Mouse (Mus musculus) frontal cortex, postnatal 36 days (tissue): ENCODE data around the gene Rptor.
A peak's percentile ranks its signal among the peaks of the same experiment; 100 is the strongest.

Source experiments
- DNase-seq, 2 experiments: peaks; one replicate each; pipeline ENCODE4 v3.0.0; 2022; ENCODE audit warnings: low spot score in 2 of 2

The Rptor gene

DNA sequence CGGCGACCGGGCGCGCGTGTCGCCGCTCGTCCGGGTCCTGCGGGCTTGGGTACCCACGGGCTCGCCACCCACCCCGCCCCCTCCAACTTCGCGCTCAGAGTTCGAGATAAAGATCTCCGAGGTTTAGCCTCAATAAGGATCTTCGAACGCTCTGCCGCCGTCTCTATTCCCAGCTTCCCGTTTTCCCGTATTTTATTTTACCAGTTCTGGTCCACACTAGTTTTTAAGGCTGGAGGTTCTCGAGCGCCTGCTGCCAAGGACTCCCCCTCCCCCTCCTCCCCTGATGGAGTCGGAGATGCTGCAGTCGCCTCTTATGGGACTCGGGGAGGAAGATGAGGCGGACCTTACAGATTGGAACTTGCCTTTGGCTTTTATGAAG, 811 bp downstream of the Rptor start:
- DNase-seq, result no peak

DNA sequence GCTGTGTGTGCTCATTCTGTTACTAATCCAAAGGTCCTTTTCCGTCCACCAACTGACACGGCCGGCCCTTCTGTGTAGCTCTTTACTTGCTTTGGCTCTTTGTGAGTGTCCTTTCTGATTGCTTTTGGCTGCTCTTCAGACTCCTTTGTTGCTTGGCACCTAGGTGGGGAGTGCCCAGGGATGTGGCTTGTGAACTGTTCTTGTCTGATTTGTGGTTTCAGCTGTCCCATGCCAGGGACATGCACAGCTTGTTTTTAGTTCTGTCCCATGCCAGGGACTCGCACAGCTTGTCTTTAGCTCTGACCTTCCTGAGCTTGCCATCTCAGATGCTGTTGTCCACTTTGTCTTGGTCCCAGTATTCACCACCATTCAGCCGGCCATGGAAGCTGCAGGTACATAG, 4.8 kb downstream of the Rptor start:
- no peak for DNase-seq

- no peak for DNase-seq
Measured at GRCm38 (mm10) chr11:119611496-119611895, 8.8 kb downstream of the Rptor start.

DNA sequence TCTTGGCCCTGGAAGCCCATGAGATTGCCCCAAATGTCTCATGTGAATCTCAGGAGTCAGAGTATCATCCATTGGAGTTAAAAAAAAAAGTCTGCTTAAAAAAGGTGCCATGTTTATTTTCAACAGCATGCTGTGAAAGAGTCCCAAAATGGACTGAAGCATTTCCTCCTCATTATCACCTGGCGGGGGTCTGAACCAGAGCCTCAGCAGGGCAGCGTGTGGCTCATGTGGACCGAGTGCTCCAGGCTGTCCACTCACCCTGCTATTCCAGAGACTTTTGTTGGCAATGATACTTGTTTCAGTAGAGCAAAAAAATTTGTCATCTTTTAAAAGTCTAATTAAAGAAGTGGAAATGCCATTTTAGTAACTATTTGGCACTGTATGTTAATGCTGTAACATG, 9.5 kb downstream of the Rptor start:
- DNase-seq, result no peak

DNA sequence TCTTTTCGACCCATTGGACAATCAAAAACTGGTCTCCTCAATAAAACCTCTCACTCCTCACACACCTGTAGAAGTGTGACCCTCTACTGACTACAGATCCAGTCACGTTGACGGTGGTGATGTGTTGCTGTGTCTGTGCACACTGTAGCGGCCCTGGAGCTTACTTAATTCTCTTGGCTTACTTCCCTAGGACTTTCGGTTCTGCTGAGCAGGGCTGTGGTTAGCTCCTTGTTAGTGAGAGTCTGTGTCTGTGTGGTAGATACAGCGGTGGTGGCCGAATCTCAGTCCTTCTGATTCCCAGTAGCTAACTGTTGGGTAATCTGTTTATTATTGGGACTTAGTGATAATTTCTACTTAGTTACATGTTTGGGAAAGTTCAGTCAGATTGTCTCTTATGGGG, 12.4 kb downstream of the Rptor start:
- no peak for DNase-seq

DNA sequence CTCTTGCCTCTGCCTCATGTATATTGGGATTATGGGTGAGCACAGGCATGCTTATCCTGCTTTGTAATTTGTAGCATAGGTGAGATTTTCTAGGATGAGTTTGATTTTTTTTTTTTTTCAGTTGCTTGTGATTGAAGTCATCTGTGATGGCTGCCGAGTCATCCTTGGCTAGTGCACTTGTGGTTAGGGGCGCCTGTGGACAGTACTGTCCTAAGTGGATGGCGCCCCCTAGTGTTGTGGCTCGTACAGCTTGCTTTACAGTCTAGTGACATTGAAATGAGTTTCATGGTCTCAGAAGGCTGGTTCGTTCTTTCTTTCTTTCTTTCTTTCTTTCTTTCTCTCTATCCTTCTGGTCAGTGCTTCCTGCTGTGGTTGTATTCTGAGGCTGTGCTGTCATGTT, 16.1 kb downstream of the Rptor start:
- DNase-seq, result peak; percentile 53 to 68

DNA sequence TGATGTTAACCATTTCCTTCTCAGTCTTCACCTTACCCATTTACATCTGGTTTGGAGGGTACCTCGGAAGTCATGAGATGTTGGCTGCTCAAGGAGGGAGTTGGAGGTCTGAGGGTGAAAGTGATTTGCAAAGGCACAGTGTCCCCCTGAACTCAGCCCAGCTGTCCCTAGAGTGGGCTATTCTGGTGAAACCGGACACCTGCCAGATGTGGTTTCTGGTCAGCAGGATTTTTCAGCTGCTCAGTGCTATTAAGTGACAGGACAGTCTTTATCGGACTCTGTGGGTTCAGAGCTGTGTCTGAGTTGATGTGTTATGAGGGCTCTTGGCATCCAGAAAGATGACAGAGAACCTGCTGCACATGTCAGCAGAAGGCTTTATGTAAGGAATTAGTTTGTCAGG, 18.6 kb downstream of the Rptor start:
- no peak for DNase-seq

GRCm38 (mm10) chr11:119623800-119624199, 21.1 kb downstream of the Rptor start:
- DNase-seq, result no peak

DNA sequence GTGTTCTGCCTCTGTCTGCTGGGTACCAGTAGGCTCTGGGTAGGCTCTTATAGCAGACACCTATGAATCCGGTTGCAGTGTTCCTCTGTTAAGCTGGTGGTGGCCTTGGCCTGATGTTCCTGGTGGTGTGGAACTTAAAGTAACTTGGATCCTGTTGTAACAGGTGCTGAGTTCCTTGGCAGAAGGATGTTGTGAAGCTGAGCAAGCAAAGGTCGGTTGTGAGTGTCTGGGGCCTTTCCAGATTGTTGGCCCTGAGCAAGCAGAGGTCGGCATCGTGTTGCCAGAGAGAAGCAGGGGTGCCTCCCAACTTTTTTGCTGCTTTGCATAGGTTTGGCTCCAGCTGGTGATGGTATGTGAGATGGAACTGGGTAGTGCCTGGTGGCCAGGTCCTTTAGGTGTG, 21.7 kb downstream of the Rptor start:
- DNase-seq, result no peak

- peak in 1 of 2 experiments; percentile 12 for DNase-seq
Measured at GRCm38 (mm10) chr11:119624955-119625354, 22.2 kb downstream of the Rptor start.

DNA sequence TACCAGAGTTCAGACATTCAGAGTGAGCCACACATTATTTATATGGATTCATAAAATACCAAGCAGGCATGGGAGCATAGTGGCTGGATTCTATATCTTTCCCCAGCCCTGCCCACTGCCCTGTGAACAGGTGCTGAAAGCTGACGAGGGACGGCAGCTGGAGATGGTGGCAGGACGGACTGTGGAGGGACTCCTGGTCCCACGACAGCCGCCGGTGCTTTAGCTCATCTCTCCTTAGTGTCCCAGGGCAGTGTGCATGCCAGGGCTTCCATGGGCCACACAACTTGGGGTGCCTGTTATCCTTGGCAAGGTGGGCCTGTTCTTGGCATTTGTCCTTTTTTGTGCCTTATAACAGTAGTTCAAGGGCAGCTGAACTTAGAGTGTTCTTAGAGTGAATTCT, 22.8 kb downstream of the Rptor start:
- no peak for DNase-seq

DNA sequence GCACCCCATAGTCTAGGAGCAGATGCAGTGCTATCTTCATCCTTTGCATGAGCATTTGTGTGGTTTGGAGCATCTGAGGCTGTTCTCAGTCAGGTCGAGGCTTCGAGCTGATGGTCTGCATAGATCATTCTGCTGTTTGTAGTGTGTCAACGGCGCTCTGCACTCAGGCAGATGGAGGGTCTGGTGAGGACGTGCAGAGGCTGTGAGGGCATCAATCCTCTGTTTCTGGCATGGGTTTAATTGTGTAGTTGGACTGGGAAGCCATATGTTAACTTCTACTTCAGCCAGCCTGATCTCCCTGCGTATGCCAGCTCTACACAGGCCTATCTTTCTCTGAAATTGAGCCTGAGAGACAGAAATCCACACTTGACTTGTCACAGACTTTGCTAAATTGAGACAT, 23.2 kb downstream of the Rptor start:
- DNase-seq, result no peak

DNA sequence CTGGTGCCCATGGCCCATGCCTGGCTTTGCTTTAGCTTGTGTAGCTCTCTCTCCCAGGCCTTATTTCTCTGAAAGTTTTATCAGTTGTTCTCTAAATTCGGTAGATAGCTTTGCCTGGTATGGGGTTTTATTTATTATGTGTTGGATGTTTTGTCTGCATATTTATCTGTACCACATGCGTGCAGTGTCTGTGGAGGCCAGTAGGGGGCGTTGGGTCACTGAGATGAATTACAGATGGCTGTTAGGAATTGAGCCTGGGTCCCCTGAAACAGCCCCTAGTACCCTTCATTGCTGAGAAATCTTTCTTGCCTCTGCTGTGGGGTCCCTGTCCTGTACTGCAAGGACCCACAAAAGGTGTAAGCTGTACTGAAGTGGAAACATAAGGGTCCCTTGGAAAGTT, 24.5 kb downstream of the Rptor start:
- DNase-seq, result no peak

- DNase-seq, result no peak
Measured at GRCm38 (mm10) chr11:119629072-119629471, 26.4 kb downstream of the Rptor start.

- no peak for DNase-seq
Measured at GRCm38 (mm10) chr11:119630329-119630728, 27.6 kb downstream of the Rptor start.

DNA sequence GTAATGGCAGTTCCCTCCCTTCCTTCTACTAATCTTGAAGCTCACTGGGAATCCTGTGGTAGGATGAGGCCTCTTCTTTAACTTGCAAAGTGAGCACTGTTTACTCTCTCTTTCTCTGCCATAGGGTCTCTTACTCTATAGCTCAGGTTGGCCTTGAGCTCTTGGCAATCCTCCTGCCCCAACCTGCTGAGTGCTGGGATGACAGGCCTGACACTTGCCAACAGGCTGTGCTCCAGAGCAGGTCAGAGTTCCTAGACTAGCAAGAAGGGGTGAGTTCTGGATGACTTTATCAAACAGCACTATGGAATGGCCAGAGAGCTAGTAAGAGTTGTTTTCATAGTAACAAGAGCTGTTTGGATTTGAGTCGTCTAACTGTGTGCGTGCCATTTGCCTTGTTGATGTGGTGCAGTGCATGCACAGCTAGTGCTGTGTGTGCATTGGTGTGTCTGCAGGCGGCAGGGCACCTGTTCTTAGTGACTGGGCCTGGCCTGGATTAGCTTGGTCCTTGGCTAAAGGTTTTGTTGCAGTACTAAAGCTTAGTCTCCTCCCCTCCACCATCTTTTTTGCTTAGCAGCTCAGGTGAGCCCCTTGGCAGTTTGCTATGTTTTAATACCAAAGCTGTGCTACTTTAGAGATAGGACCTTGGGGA, 28.6 kb downstream of the Rptor start:
- no peak for DNase-seq

DNA sequence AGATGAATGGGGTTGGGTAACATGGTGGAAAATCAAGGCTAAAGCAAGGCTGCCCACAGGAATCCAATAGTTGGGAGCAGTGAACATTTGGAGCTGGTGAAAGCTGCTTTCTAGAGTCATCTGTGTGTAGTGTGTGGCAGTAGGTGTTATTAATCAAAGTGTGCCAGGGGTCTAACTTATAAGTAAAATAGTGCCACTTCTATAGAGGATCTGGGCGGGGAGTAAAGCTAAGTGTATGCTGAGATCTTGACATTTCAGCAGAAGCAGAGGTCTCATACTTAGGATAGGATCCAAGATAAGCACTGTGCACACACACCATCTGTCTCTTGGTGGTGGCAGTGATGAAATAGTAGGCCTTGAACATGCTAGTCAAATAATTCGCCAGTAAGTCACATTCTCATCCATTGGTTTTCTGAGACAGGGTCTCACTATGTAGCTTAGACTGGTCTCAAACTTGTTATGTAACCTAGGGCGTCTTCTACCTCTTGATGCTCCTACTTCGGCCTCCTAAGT, 33.7 kb downstream of the Rptor start:
- no peak for DNase-seq

- no peak for DNase-seq
Measured at GRCm38 (mm10) chr11:119637519-119637918, 34.8 kb downstream of the Rptor start.

DNA sequence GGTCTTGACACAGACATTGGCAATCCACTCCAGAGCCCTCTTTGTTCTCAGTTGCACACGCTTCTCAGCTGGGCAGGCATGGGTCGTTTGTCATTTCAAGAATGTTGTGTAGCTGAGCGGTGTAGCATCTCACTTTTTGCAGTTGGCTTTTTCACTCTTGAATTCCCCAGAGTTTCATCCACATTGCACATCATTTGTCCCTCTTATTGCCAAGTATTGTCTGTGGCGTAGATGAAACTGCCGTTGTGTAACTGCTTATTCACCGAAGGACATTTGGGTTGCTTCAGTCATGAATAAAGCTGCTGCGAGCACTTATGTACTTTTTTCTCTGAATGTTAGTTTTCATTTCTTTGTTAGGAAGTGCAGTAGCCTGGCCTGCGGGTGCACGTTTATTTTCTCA, 37.8 kb downstream of the Rptor start:
- DNase-seq, result no peak

GRCm38 (mm10) chr11:119641831-119642381, 39.2 kb downstream of the Rptor start:
- no peak for DNase-seq

GRCm38 (mm10) chr11:119643347-119643746, 40.6 kb downstream of the Rptor start:
- DNase-seq, result no peak

GRCm38 (mm10) chr11:119644140-119644539, 41.4 kb downstream of the Rptor start:
- no peak for DNase-seq

DNA sequence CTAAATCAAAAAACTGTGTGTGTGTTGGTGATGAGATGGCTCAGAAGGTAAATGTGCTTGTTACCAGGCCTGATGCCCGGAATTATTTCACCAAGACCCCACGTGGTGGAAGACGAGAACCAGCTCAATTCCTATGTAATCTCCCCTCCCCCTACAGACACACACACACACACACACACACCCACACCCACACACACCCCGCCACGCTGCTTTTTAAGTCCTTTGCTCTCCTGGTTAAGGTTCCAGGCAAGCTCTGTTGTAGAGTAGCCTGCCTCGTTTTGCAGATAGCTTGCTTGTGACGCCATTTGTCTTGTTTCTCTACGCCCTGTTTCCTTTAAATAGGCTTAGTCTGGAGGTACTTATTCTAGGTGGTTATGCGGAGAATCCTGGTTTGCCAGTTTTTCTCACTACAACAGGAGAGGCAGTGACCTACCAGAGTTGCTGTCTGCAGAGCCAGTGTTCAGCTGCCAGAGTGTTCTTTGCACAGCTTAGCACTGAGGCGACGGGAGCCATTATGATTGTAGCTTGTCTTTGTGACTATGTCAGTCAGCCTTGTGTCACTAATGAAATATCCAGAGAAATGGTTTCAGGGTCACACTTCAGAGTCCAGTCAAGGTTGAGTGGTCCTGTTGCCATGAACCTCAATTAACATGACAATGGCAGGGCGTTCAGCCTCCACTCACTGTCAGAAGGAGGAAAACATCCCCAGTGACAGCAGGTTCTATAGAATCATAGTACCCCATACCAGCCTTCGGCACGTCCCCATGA, 42.1 kb downstream of the Rptor start:
- no peak for DNase-seq
